Mouse (Mus musculus) hindbrain, postnatal 0 days (tissue): ENCODE results near the gene Nlrp10. TPM values are rescaled to one million over a fixed set of nuclear protein-coding genes. Genes with fewer than 3 reads are reported as not detected.

ENCODE experiments used
- ATAC-seq: fragments of 200-750 bp; cut with Nextera tagmentation; 2 replicates; pipeline ENCODE4 v1.8.0; 2017; ENCODE audit warnings: mild to moderate bottlenecking, moderate TSS enrichment, moderate library complexity
- DNase-seq: peaks from one replicate; pipeline ENCODE4 v3.0.0-alpha.2; 2015; ENCODE audit warnings: low spot score
- H3K27ac ChIP-seq: fragments of 300-500 bp; sonication (generic); 2 replicates; pipeline ENCODE4 v1.5.1; 2014; ENCODE audit warnings: mild to moderate bottlenecking
- H3K27me3 ChIP-seq: fragments of 300-500 bp; sonication (generic); 2 replicates; pipeline ENCODE4 v1.6.1; 2014; ENCODE audit warnings: low read length, mixed read lengths; ENCODE audit not compliant: insufficient read depth
- H3K36me3 ChIP-seq: fragments of 300-500 bp; sonication (generic); 2 replicates; pipeline ENCODE4 v1.6.1; 2014; ENCODE audit warnings: low read length, mixed read lengths; ENCODE audit not compliant: insufficient read depth
- H3K4me1 ChIP-seq: fragments of 300-500 bp; sonication (generic); 2 replicates; pipeline ENCODE4 v1.6.1; 2014; ENCODE audit warnings: antibody characterized with exemption, low read length, mixed read lengths; ENCODE audit not compliant: insufficient read depth
- H3K4me2 ChIP-seq: fragments of 300-500 bp; sonication (generic); 2 replicates; pipeline ENCODE4 v1.6.1; 2014; ENCODE audit warnings: low read depth, mild to moderate bottlenecking, low read length, moderate library complexity, mixed read lengths
- H3K4me3 ChIP-seq: fragments of 300-500 bp; sonication (generic); 2 replicates; pipeline ENCODE4 v1.5.1; 2014; ENCODE audit warnings: low read length
- H3K9ac ChIP-seq: fragments of 300-500 bp; sonication (generic); replicated peaks from 2 replicates; pipeline ENCODE4 v1.6.1; 2014; ENCODE audit warnings: mild to moderate bottlenecking, low read length, moderate library complexity, mixed read lengths
- H3K9me3 ChIP-seq: fragments of 300-500 bp; sonication (generic); 2 replicates; pipeline ENCODE4 v1.6.1; 2016; ENCODE audit warnings: low read length, mixed read lengths
- CTCF ChIP-seq: IDR thresholded peaks from 2 replicates; pipeline ENCODE4 v1.5.1; 2016; ENCODE audit warnings: antibody characterized with exemption, control low read depth, low read depth
- whole genome bisulfite sequencing: fragments of 180-500 bp; shearing (Covaris S2); extraction: QIAGEN DNeasy Blood & Tissue Kit; methylation state at CpG from one replicate; pipeline ENCODE4 v1.1.7; 2014; 5-methylcytosine and 5-hydroxymethylcytosine counted together
- polyA plus RNA-seq: library from polyadenylated mRNA; unstranded; fragments of >200 nt; fragmentation: Nextera tagmentation; extraction: Ambion mirVana; gene quantifications from 2 replicates; pipeline ENCODE4 v1.2.1, GENCODE M21; 2015
- total RNA-seq: library from RNA; depleted of rRNA; stranded (reverse); fragments of >200 nt; gene quantifications from 2 replicates; pipeline ENCODE4 v1.2.3, GENCODE M21; 2014

Gene Nlrp10
- total and polyA plus RNA-seq, 2 experiments from 2014 or later, result 0.08 TPM; not detected in 1

DNA sequence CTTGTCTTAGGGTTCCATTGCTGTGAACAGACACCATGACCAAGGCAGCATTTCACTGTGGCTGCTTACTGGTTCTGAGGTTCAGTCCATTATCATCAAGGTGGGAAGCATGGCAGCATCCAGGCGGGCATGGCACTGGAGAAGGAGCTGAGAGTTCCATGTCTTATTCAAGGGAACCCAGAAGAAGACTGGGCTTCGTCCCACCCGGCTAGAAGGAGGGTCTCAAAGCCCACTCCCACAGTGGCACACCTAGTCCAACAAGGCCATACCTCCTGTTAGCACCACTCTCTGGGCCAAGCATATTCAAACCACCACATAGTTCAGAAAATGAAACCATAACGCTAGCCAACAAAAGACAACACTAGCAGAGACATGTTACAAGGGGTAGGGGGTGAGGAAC, 6.6 kb upstream of the Nlrp10 start:
- no peak for TF ChIP-seq CTCF
- Histone ChIP-seq H3K9me3 (no peaks in the 10 kb centered on the region), H3K36me3 (peaks cover 36% of the 10 kb centered on the region), H3K4me1 (peaks cover 11% of the 10 kb centered on the region), H3K4me2 (no peak overlapping the region), H3K27me3 (no peaks in the 10 kb centered on the region), H3K4me3 (no peak overlapping the region), H3K9ac (no peak overlapping the region), H3K27ac (no peak overlapping the region)
- 96% methylated on average over 4 of the region's 4 CpGs for WGBS
- no peak for DNase-seq
- no peak for ATAC-seq

DNA sequence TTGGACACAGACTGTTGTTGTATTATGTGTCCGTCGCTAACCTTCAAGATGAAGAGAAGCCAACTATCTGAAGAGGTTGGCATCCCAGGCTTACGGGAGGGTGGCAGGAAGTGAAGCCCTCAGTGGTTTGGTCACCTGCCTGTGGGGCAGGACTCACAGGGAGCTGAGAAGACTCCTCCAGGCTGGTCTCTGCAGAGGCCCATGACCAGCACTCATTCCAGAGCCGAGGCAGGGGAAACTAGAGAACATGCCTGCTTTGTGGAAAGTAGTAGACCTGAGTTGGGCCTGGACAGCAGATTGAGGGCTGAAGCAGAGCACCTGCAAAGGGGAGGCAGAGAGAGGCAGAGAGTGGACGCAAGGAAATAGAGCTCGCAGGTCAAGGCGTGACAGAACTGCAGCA, 5.4 kb upstream of the Nlrp10 start:
- 85% methylated on average over 7 of the region's 7 CpGs for WGBS

DNA sequence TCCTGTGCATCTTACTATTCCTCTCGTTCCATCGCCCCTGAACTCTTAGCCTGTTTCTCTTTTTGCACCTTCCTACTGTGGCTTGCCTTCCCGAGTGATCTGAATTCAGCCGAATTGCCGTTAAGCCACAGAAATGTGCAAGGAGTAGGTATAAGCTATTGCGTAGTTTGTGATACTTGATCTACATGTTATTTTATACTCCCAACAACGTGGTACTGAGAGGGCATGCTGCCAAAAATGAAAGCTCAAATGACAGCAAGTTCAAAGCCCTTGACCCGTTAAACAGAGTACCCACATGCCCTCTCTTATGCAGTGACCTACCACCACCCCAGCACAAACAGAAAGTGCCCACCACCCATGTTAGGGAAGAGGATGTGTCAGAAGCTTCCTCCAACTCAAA, 4.9 kb upstream of the Nlrp10 start:
- peaks cover 11% of the 10 kb centered on the region for H3K4me1 ChIP-seq
- DNase-seq (no peak), ATAC-seq (no peak)
- TF ChIP-seq CTCF, result no peak
- 8% methylated on average over 8 of the region's 8 CpGs for WGBS
- peak overlapping the region; percentile 99 for H3K4me3 ChIP-seq
- H3K27ac ChIP-seq, result peak overlapping the region; percentile 92
- H3K9ac ChIP-seq, result peak overlapping the region; percentile 95
- no peaks in the 10 kb centered on the region for H3K27me3 ChIP-seq
- H3K4me2 ChIP-seq, result peak overlapping the region; percentile 70
- peaks cover 18% of the 10 kb centered on the region for H3K36me3 ChIP-seq
- no peaks in the 10 kb centered on the region for H3K9me3 ChIP-seq

More for the DNA sequence above, 5.4 kb upstream of the Nlrp10 start:
- Histone ChIP-seq H3K4me2 (peak overlapping the region; percentile 70), H3K9ac (0 out of 2 replicates have a peak overlapping the region, but pooled peaks have one; percentile 95), H3K36me3 (peaks cover 24% of the 10 kb centered on the region), H3K4me1 (peaks cover 11% of the 10 kb centered on the region), H3K27ac (no peak overlapping the region), H3K4me3 (peak overlapping the region; percentile 99), H3K9me3 (no peaks in the 10 kb centered on the region), H3K27me3 (no peaks in the 10 kb centered on the region)
- DNase-seq (no peak), ATAC-seq (no peak)
- TF ChIP-seq CTCF, result no peak

DNA sequence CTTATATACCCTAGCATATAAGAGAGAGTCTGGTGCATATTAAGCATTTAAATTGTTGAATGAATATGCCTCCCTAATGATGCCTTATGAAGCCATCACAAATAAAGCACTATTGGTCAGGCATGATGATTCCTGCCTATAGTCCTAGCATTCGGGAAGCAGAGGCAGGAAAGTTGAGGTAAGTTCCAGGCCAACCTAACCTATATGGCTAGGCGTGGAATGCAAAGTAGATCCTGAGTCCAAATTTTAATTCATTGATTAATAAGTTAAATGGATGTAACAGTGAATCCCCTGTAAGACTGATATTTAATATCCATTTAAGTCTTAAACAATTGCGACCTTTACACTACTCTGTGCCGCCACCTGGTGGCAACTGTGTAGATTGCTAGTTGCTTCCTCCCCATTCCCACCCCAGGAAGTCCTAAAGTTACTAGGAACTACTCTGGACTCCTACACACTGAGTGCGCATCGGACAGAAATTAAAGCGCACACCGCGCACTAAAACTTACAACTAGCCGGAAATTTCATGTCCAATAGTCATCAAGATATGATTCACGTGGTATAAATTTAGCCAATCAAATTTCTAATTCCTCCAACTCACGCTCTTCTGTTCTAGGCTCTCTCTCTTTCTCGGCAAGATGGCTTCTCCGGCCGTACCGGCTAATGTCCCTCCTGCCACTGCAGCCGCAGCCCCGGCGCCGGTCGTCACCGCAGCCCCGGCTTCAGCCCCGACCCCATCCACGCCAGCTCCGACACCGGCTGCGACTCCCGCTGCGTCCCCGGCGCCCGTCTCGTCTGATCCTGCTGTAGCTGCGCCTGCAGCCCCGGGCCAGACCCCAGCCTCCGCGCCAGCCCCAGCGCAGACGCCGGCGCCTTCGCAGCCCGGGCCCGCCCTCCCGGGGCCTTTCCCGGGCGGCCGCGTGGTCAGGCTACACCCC, 4.1 kb upstream of the Nlrp10 start, which contains the start of gene Eif3f:
TSS of gene Eif3f (plus strand) at position 624 of the 938 bp plus-strand sequence.
- Histone ChIP-seq H3K27me3 (no peaks in the 10 kb centered on the region), H3K9me3 (no peaks in the 10 kb centered on the region), H3K4me2 (peak within 1 kb of the TSS; percentile 70), H3K4me3 (peak within 1 kb of the TSS; percentile 99), H3K9ac (peak within 1 kb of the TSS; percentile 95), H3K27ac (peak within 1 kb of the TSS; percentile 92), H3K36me3 (peaks cover 11% of the 10 kb centered on the region), H3K4me1 (peaks cover 11% of the 10 kb centered on the region)
- WGBS, result 5% methylated on average over 50 of the region's 50 CpGs
- peak; percentile 99 for ATAC-seq
- DNase-seq, result peak; percentile 99
- peak; percentile 93 for TF ChIP-seq CTCF

DNA sequence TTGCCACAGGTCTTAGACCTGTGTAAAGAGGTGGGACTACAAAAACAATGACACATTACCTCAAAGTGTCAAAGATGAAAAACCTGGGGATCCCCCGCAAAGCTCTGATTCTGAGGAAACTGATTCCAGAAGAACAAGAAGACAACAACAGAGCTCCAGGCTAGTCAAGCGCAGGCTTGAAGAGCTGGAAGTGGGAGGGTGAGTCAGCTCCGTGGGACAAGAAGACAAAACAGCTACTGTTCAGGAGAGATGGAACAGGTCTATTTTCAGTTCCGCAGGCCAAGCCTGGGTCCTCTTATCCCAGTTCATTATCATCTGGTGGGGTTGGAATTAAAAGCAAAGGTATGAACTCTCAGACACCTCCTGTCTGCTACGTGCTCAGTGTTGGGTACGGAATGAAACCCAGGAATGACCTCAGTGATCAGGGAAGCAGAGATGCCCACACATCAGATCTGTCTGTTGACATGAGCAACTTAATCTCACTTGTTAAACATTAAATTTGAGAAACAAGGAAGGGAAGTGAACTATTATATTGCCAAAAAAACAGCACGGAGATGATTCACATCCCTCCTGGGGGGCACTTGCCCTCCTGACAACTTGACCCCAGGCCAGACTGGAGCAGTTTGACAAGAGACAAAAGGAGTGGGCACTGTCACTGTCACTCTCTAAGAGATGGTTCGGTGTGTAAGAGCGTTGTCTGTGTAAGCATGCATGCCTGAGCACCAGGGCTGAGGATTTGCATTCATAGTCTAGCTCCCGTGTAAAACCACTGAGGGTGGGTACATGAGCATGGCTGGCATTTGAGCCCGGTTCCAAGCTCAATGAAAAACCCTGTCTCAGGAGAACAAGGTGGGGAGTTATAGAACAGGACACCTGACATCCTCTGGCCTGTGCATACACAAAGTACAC, 1.4 kb downstream of the Nlrp10 start:
- no peaks in the 10 kb centered on the region for H3K9me3 ChIP-seq
- ATAC-seq (no peak), DNase-seq (no peak)
- TF ChIP-seq CTCF, result no peak
- WGBS, result 79% methylated on average over 11 of the region's 11 CpGs
- H3K27ac ChIP-seq, result no peak overlapping the region
- no peak overlapping the region for H3K4me2 ChIP-seq
- no peaks in the 10 kb centered on the region for H3K27me3 ChIP-seq
- H3K4me3 ChIP-seq, result no peak overlapping the region
- no peaks in the 10 kb centered on the region for H3K4me1 ChIP-seq
- no peak overlapping the region for H3K9ac ChIP-seq
- H3K36me3 ChIP-seq, result no peaks in the 10 kb centered on the region

DNA sequence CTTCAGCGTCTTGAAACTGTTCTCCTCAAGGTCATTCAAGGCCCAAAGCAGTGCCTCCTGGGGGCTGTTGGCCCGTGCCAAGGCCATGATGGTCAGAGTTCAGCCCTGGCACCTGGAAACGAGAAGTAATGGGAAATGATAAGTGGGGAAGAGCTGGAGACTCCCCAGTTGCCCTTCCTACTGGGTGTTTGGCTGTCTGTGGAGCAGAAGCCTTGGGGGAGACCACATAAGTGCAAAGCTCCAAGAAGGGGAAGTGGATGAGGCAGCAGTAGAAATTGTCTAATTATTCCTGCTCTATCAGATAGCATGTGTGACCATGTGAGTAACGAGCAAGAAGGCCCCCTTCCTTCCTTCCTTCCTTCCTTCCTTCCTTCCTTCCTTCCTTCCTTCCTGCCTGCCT, 2.9 kb downstream of the Nlrp10 start:
- H3K4me1 ChIP-seq, result no peaks in the 10 kb centered on the region
- TF ChIP-seq CTCF, result no peak
- 72% methylated on average over 4 of the region's 4 CpGs for WGBS
- no peaks in the 10 kb centered on the region for H3K36me3 ChIP-seq
- H3K27me3 ChIP-seq, result no peaks in the 10 kb centered on the region
- no peak for DNase-seq
- no peak overlapping the region for H3K4me2 ChIP-seq
- H3K4me3 ChIP-seq, result no peak overlapping the region
- no peak overlapping the region for H3K27ac ChIP-seq
- no peak for ATAC-seq
- H3K9me3 ChIP-seq, result no peaks in the 10 kb centered on the region
- no peak overlapping the region for H3K9ac ChIP-seq
